ENCODE assay signal across 21 mouse cellular contexts in the genomic region with DNA sequence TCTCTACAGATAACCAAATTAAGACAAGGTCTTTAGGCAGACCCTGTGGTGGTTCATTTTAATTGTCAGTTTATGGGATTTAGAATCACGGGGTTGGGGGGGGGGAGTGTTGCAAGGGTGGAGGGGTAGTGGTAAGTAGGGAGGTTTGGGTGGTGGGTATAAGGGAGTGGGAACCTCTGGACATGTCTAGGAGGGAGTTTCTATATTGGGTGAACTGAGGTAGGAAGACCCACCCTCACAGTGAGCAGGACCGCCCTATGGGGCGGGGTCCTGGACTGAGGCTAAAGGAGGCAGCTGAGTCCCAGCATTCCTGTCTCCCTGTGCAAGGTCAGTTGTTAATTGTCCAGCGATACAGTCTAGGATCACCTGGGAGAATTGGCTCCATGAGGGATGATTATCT.
"Had no signal": no experiment of that assay in that cellular context is flagged by ENCODE, and none has a peak within 500 bp of the region (broad histone marks: within the 10 kb centered on the region; RNA-seq: fewer than 3 reads in every experiment).

No protein-coding gene starts in this region.

- H3K27me3 ChIP-seq: kidney, embryonic 15.5 days; limb, embryonic 15.5 days; midbrain, embryonic 12.5 days; midbrain, embryonic 15.5 days; neural tube, embryonic 12.5 days; neural tube, embryonic 15.5 days had no signal

- H3K4me3 ChIP-seq: kidney, embryonic 15.5 days; layer of hippocampus, adult 2 months; limb, embryonic 15.5 days; midbrain, embryonic 12.5 days; midbrain, embryonic 15.5 days; neural tube, embryonic 12.5 days; neural tube, embryonic 15.5 days had no signal

- H3K9ac ChIP-seq: kidney, embryonic 15.5 days; limb, embryonic 15.5 days; liver, embryonic 14.5 days; liver, postnatal 0 days; lung, embryonic 14.5 days; midbrain, embryonic 12.5 days; midbrain, embryonic 15.5 days; neural tube, embryonic 12.5 days; neural tube, embryonic 15.5 days had no signal

- H3K36me3 ChIP-seq: kidney, embryonic 15.5 days; limb, embryonic 15.5 days; midbrain, embryonic 12.5 days; midbrain, embryonic 15.5 days; neural tube, embryonic 12.5 days; neural tube, embryonic 15.5 days had no signal

- H3K9me3 ChIP-seq: kidney, embryonic 15.5 days; limb, embryonic 15.5 days; midbrain, embryonic 12.5 days; midbrain, embryonic 15.5 days; neural tube, embryonic 12.5 days; neural tube, embryonic 15.5 days had no signal

- H3K4me1 ChIP-seq: limb, embryonic 15.5 days; midbrain, embryonic 15.5 days; neural tube, embryonic 12.5 days; neural tube, embryonic 15.5 days had no signal

- DNase-seq: kidney, adult 11 months; kidney, adult 8-10 months; kidney, postnatal 25 days; liver, postnatal 0 days; lung, embryonic 14.5 days; lung, postnatal 10 days; lung, postnatal 36 days; right cerebral cortex, postnatal 25 days; spleen, adult 18-20 months; thymus, adult 2 months; thymus, postnatal 14 days; thymus, postnatal 4 days had no signal

- H3K27ac ChIP-seq: kidney, embryonic 15.5 days; layer of hippocampus, adult 2 months; limb, embryonic 15.5 days; liver, embryonic 14.5 days; midbrain, embryonic 12.5 days; midbrain, embryonic 15.5 days; neural tube, embryonic 12.5 days; neural tube, embryonic 15.5 days had no signal

- ATAC-seq: liver, postnatal 0 days; midbrain, embryonic 15.5 days had no signal

- H3K4me2 ChIP-seq: kidney, embryonic 15.5 days; limb, embryonic 15.5 days; liver, embryonic 11.5 days; lung, embryonic 14.5 days; midbrain, embryonic 12.5 days; midbrain, embryonic 15.5 days; neural tube, embryonic 12.5 days; neural tube, embryonic 15.5 days had no signal
